Mouse (Mus musculus): ENCODE measurements around the gene Afg1l. TPM values are rescaled to one million over a fixed set of nuclear protein-coding genes. Genes with fewer than 3 reads are reported as not detected.

The Afg1l gene
- polyA plus RNA-seq, 1 experiment from 2014 or later: 5.9 TPM

- WGBS: 40% methylated on average over 10 of the region's 10 CpGs
- Histone ChIP-seq H3K36me3 (no peaks in the 10 kb centered on the region), H3K4me3 (no peak overlapping the region), H3K9ac (no peak overlapping the region), H3K27ac (no peak overlapping the region), H3K4me1 (peaks cover 4% of the 10 kb centered on the region; the same call in 1 of the 2 replicates), H3K9me3 (no peaks in the 10 kb centered on the region), H3K4me2 (no peak overlapping the region), H3K27me3 (no peaks in the 10 kb centered on the region)
- no peak for ATAC-seq (ENCODE audit: insufficient number of reproducible peaks, low FRiP score, low TSS enrichment, low read depth)
Observed at GRCm38 (mm10) chr10:42417530-42418174, 60.7 kb downstream of the Afg1l start.

GRCm38 (mm10) chr10:42415821-42416470, 62.4 kb downstream of the Afg1l start:
- H3K4me3 ChIP-seq: no peak overlapping the region
- no peak overlapping the region for H3K4me2 ChIP-seq
- 60% methylated on average over 4 of the region's 4 CpGs for WGBS
- H3K9ac ChIP-seq: no peak overlapping the region
- H3K4me1 ChIP-seq: peaks cover 4% of the 10 kb centered on the region; the same call in 1 of the 2 replicates
- ATAC-seq (ENCODE audit: insufficient number of reproducible peaks, low FRiP score, low TSS enrichment, low read depth): no peak
- no peaks in the 10 kb centered on the region for H3K27me3 ChIP-seq
- no peaks in the 10 kb centered on the region for H3K36me3 ChIP-seq
- H3K27ac ChIP-seq: no peak overlapping the region
- H3K9me3 ChIP-seq: no peaks in the 10 kb centered on the region

- no peaks in the 10 kb centered on the region for H3K27me3 ChIP-seq
- no peaks in the 10 kb centered on the region for H3K4me1 ChIP-seq
- H3K9me3 ChIP-seq: no peaks in the 10 kb centered on the region
- no peaks in the 10 kb centered on the region for H3K36me3 ChIP-seq
- H3K4me2 ChIP-seq: no peak overlapping the region
- H3K4me3 ChIP-seq: no peak overlapping the region
- 68% methylated on average over 6 of the region's 6 CpGs for WGBS
- no peak overlapping the region for H3K9ac ChIP-seq
- H3K27ac ChIP-seq: no peak overlapping the region
- ATAC-seq (ENCODE audit: insufficient number of reproducible peaks, low FRiP score, low TSS enrichment, low read depth): no peak
Observed at GRCm38 (mm10) chr10:42410748-42411537, 67.4 kb downstream of the Afg1l start.

GRCm38 (mm10) chr10:42390436-42390835, 87.9 kb downstream of the Afg1l start:
- Histone ChIP-seq H3K27ac (no peak overlapping the region), H3K36me3 (0 out of 2 replicates have a peak, but pooled peaks cover 4% of the 10 kb centered on the region), H3K4me2 (no peak overlapping the region), H3K9ac (no peak overlapping the region), H3K4me3 (no peak overlapping the region), H3K4me1 (no peaks in the 10 kb centered on the region), H3K27me3 (no peaks in the 10 kb centered on the region), H3K9me3 (no peaks in the 10 kb centered on the region)
- ATAC-seq (ENCODE audit: insufficient number of reproducible peaks, low FRiP score, low TSS enrichment, low read depth): no peak
- 88% methylated on average over 11 of the region's 11 CpGs for WGBS

GRCm38 (mm10) chr10:42388181-42388580, 90.2 kb downstream of the Afg1l start:
- Histone ChIP-seq H3K27ac (no peak overlapping the region), H3K4me3 (no peak overlapping the region), H3K9ac (no peak overlapping the region), H3K4me2 (no peak overlapping the region), H3K27me3 (no peaks in the 10 kb centered on the region), H3K36me3 (no peaks in the 10 kb centered on the region), H3K4me1 (no peaks in the 10 kb centered on the region), H3K9me3 (no peaks in the 10 kb centered on the region)
- ATAC-seq (ENCODE audit: insufficient number of reproducible peaks, low FRiP score, low TSS enrichment, low read depth): no peak

- no peak for ATAC-seq (ENCODE audit: insufficient number of reproducible peaks, low FRiP score, low TSS enrichment, low read depth)
- Histone ChIP-seq H3K36me3 (no peaks in the 10 kb centered on the region), H3K4me2 (no peak overlapping the region), H3K9ac (no peak overlapping the region), H3K9me3 (no peaks in the 10 kb centered on the region), H3K4me1 (no peaks in the 10 kb centered on the region), H3K4me3 (no peak overlapping the region), H3K27ac (no peak overlapping the region), H3K27me3 (no peaks in the 10 kb centered on the region)
- WGBS: 75% methylated on average over 13 of the region's 13 CpGs
Observed at GRCm38 (mm10) chr10:42384946-42385644, 93.3 kb downstream of the Afg1l start.

- no peaks in the 10 kb centered on the region for H3K36me3 ChIP-seq
- no peaks in the 10 kb centered on the region for H3K4me1 ChIP-seq
- ATAC-seq (ENCODE audit: insufficient number of reproducible peaks, low FRiP score, low TSS enrichment, low read depth): no peak
- no peak overlapping the region for H3K9ac ChIP-seq
- no peak overlapping the region for H3K4me2 ChIP-seq
- H3K4me3 ChIP-seq: no peak overlapping the region
- 61% methylated on average over 6 of the region's 6 CpGs for WGBS
- H3K27me3 ChIP-seq: no peaks in the 10 kb centered on the region
- H3K9me3 ChIP-seq: no peaks in the 10 kb centered on the region
- no peak overlapping the region for H3K27ac ChIP-seq
Observed at GRCm38 (mm10) chr10:42383708-42384107, 94.7 kb downstream of the Afg1l start.

GRCm38 (mm10) chr10:42364216-42364615, 114.1 kb downstream of the Afg1l start:
- Histone ChIP-seq H3K27ac (no peak overlapping the region), H3K36me3 (no peaks in the 10 kb centered on the region), H3K4me3 (no peak overlapping the region), H3K27me3 (no peaks in the 10 kb centered on the region), H3K4me1 (no peaks in the 10 kb centered on the region), H3K4me2 (no peak overlapping the region), H3K9ac (no peak overlapping the region), H3K9me3 (no peaks in the 10 kb centered on the region)
- ATAC-seq (ENCODE audit: insufficient number of reproducible peaks, low FRiP score, low TSS enrichment, low read depth): no peak
- WGBS: 77% methylated on average over 10 of the region's 10 CpGs

- no peak overlapping the region for H3K27ac ChIP-seq
- no peaks in the 10 kb centered on the region for H3K27me3 ChIP-seq
- 64% methylated on average over 3 of the region's 3 CpGs for WGBS
- H3K9ac ChIP-seq: no peak overlapping the region
- no peaks in the 10 kb centered on the region for H3K9me3 ChIP-seq
- no peak overlapping the region for H3K4me2 ChIP-seq
- no peaks in the 10 kb centered on the region for H3K36me3 ChIP-seq
- H3K4me3 ChIP-seq: no peak overlapping the region
- no peak for ATAC-seq (ENCODE audit: insufficient number of reproducible peaks, low FRiP score, low TSS enrichment, low read depth)
- no peaks in the 10 kb centered on the region for H3K4me1 ChIP-seq
Observed at GRCm38 (mm10) chr10:42355980-42356379, 122.4 kb downstream of the Afg1l start.

GRCm38 (mm10) chr10:42347986-42348385, 130.4 kb downstream of the Afg1l start:
- Histone ChIP-seq H3K4me1 (peaks cover 12% of the 10 kb centered on the region), H3K27ac (no peak overlapping the region; the same call in 1 of the 2 replicates), H3K4me3 (no peak overlapping the region), H3K9ac (no peak overlapping the region), H3K9me3 (no peaks in the 10 kb centered on the region), H3K4me2 (no peak overlapping the region), H3K27me3 (no peaks in the 10 kb centered on the region), H3K36me3 (no peaks in the 10 kb centered on the region)
- 88% methylated on average over 5 of the region's 5 CpGs for WGBS
- ATAC-seq (ENCODE audit: insufficient number of reproducible peaks, low FRiP score, low TSS enrichment, low read depth): no peak

- Histone ChIP-seq H3K27ac (peak overlapping the region; percentile 67; the same call in 1 of the 2 replicates), H3K4me1 (peaks cover 12% of the 10 kb centered on the region), H3K9ac (no peak overlapping the region), H3K27me3 (no peaks in the 10 kb centered on the region), H3K4me3 (no peak overlapping the region), H3K9me3 (no peaks in the 10 kb centered on the region), H3K4me2 (0 out of 2 replicates have a peak overlapping the region, but pooled peaks have one; percentile 17), H3K36me3 (no peaks in the 10 kb centered on the region)
- 0 out of 2 replicates have a peak, but pooled peaks have one; percentile 24 for ATAC-seq (ENCODE audit: insufficient number of reproducible peaks, low FRiP score, low TSS enrichment, low read depth)
- WGBS: 40% methylated on average over 5 of the region's 5 CpGs
Observed at GRCm38 (mm10) chr10:42347127-42347526, 131.2 kb downstream of the Afg1l start.

Data from limb, embryonic 15.5 days (tissue).